Mouse (Mus musculus) regulatory T cell (primary cell): ENCODE data around the gene Gm4744.
"Not testable (repeated sequence)": the region's sequence is repeated elsewhere in the genome, so short reads cannot be mapped to it uniquely, and the experiment has no call there.

ENCODE experiments used
- in situ Hi-C: fragments of 300-600 bp; cut with MboI, MseI; formaldehyde crosslinking; loops from one replicate; pipeline ENCODE4 v1.15.1; 2025; ENCODE audit warnings: high pct_unique_total_duplicates

Gene Gm4744

DNA sequence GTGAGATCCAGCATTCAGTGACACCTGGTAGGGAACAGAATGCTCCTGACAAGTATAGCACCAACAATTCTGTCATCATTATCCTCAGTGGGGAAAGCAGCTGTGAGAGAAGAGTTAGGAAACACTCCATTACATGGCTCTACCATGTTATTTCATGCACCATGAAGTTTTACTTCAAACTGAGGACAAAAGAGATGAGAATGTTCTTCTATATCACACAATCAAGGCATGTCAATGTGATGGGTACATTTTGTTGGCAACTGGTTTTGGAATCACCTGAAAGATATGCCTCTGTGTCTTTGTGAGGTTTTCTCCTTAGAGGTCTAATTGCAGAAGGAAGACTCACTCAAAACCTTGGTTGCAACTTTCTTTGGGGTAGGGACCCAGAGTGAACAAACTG lies at the start of gene Gm4744:
TSS of gene Gm4744 (minus strand) at position 101 of the 400 bp plus-strand sequence.
- in situ Hi-C loops: no loop called here

DNA sequence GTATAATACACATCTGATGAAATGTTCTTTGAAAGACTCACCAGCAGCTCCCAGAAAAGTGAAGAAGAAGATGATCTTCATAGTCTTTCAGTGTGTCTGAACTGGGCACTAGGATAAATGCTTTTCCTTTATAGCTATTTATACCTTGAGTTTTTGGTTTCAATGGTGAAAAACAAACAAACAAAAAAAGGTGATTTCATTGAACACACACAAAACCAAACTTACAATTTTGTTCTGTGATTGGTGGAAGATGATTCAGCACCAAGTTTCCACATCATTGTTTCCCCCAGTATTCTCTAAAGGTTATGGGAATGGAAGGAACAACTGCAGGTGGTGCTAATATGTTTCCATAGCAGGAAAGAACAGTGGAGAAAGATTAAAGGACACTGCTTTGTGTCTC lies 47.7 kb upstream of the Gm4744 start, which contains the start of gene Gm2663:
TSS of gene Gm2663 (minus strand) at position 101 of the 400 bp plus-strand sequence.
- in situ Hi-C loops: not testable (repeated sequence)

DNA sequence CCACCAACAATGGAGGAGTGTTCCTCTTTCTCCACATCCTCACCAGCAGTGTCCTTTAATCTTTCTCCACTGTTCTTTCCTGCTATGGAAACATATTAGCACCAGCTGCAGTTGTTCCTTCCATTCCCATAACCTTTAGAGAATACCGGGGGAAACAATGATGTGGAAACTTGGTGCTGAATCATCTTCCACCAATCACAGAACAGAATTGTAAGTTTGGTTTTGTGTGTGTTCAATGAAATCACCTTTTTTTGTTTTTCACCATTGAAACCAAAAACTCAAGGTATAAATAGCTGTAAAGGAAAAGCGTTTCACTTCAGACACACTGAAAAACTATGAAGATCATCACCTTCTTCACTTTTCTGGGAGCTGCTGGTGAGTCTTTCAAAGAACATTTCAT lies 12.8 kb upstream of the Gm4744 start, which contains the start of gene 1810009J06Rik:
TSS of gene 1810009J06Rik (plus strand) at position 301 of the 400 bp plus-strand sequence.
- in situ Hi-C loops: loop anchor here (5.0 kb wide), 1 partner anchor 38 kb away; no protein-coding TSS in a partner anchor

DNA sequence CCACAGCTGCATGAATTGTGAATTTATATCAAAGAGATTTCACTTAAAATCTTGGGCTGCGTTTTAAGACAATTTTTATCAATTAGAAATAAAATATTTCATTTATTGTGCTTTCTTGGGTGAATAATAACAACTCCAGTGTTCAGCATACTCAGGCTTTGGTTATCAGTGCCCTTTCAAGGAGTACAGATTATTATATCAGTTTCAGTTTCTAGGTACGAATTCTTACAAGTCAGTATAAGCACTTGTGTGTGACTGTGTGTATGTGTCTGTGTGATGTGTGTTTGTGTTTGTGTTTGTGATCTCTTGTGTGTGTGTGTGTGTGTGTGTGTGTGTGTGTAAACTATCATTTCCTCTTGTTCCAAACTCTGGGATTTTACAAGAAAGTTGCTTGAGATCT lies 2.0 kb upstream of the Gm4744 start:
- in situ Hi-C loops: no loop called here

DNA sequence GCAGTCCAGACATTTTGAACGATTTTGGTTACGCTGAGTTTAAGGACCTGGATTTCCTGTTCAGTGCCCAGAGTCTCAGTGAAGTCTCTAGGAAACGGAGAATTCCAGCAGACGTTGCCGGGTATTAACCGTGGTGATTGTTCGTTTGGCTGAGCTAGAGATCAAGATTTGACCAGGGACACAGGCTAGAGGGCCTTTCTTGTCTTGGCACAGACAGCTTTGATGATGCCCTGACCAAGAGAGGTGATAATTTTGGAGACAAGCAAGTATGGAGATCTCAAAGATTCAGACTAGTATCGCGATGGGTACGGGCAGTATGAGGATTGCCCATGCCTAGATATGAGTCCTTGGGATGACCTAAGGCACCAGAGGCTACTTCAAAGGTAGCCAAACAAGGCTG lies 11.2 kb downstream of the Gm4744 start, which contains the start of gene 1700074P13Rik:
TSS of gene 1700074P13Rik (minus strand) at position 101 of the 400 bp plus-strand sequence.
- in situ Hi-C loops: no loop called here

DNA sequence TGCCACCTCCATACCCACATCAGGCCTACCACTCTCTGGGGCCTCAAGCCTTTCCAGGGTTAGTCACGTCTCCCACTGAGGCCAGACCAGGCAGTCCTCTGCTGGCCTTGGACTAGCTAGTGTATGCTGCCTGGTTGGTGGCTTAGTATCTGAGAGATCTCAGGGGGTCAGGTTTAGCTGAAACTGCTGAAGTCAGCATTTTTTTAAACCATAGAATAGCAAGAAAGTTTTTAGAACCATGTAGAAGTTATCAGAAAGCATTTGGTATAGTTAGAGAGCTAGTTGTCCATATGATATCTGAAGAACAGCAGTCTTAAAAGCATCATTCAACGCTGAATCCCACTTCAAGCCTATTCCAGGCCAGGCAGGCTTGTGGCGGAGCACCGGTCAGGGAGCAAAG lies 31.7 kb downstream of the Gm4744 start:
- in situ Hi-C loops: loop anchor here (10.0 kb wide), 1 partner anchor 1645 kb away; no protein-coding TSS in a partner anchor

DNA sequence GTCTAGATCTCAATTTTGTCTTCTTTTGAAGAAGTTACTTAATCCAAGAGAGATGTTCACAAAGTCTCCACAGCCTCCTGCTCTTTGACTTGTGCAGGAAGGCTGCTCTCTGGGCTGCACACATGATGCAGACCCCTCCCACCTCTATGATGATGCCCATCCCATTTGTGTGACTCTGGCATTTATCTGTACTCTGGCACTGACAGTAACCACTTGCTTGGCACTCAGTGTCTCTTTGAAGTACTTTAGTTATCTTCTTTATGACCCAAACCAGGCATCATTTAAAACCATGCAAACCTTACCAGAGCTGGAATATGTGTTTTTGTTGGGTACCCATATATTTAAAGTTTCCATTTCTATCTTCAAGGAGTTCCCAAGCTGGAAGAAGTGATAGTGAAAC lies 51.4 kb downstream of the Gm4744 start, which contains the start of gene Prss58:
TSS of gene Prss58 (minus strand) at position 101 of the 400 bp plus-strand sequence.
- in situ Hi-C loops: no loop called here
